Mouse (Mus musculus) brain, embryonic 18.5 days (tissue): ENCODE results near the gene Fbxo6.
"Not testable (repeated sequence)": the region's sequence is repeated elsewhere in the genome, so short reads cannot be mapped to it uniquely, and the experiment has no call there.

Experiments
- DNase-seq: peaks from one replicate; pipeline ENCODE4 v3.0.0-alpha.2; 2012; ENCODE audit warnings: low read depth, low spot score

The Fbxo6 gene

DNA sequence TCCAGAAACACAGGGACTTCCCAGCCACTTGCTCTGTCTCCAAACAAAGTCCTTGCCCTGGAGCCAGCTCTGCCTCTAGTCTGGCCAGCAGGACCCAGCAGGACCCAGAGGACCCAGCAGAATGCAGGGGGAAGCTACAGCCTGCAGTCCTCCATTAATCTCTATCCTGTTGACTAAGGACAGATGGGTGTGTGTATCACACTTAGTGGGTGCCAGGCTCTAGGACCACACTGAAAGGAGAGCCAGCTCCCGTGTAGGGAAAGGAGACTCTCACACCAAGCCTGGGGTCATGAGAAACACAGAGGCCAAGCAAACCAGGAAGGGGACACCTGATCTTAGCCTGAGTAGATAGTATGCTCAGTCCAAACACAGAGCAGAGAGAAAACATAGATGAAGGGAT is 23.7 kb downstream of the Fbxo6 start:
- no peak for DNase-seq

DNA sequence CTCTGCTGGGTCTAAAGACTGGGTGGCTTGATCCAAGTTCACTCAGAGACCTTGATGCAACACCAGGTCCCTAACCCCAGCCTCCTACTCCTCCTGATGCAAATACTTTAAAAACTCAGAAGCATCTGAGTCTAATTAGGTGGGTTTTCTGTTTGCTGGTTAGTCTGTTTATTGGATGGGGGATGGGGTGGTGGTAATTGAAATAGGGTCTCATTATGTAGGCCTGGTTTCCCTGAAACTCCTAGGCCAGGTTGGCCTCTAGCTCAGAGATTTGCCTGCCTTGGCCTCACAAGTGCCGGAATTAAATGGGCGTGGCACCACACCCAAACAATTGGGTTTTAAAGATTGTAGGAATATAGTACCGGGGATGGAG is 29.3 kb downstream of the Fbxo6 start:
- no peak for DNase-seq

DNA sequence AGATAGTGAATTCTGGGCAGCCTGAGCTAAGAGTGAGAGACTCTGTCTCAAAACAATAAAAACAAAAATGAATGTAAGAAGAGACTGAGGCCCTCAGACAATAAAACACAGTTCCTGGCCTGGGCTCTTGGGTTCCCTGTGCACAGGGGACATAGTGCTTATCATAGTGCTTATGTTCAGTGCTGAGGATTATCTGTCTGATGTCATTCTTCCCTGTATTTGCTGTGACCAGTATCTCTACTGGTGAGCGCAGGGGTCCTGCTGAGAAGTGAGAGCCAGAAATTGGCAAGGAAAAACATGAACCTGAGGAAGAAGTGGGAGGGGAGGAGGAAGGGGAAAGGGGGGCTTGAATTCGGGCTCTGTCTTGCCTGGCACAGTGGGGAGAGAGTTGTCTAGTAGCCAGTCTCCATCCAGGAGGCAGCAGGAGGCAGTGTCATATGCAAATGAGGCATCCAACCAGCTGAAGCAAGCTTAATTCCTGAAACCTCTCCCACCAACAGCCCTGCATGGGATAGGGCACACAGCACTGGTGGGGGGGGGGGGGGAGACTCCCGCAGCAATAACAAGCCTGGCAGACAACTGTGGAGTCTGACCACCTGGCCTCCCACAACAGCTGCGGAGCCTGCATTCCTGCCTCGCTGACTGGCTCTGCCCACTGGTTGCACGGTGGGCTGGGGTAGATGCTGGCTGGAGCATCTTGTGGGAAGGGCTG is 29.8 kb downstream of the Fbxo6 start:
- no peak for DNase-seq

DNA sequence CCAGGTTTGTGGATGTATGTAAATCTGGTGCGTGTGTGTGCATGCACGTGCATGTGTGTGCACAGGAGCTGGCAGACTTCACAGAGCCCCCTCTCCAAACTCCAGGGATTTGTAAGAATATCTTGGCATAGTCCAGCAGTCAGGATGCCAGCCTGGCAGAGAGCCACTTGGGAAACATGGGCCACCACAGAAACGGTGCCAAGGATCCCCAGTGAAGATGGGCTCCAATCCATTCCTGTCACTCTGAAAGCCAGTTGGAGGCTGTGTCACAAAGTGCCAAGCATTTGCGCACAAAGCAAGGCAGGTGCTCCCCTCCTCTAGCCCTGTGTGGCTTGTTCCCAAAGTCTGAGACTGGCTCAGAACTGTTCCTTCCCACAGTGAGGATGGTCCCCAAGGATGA is 30.6 kb downstream of the Fbxo6 start:
- DNase-seq = peak; percentile 84

DNA sequence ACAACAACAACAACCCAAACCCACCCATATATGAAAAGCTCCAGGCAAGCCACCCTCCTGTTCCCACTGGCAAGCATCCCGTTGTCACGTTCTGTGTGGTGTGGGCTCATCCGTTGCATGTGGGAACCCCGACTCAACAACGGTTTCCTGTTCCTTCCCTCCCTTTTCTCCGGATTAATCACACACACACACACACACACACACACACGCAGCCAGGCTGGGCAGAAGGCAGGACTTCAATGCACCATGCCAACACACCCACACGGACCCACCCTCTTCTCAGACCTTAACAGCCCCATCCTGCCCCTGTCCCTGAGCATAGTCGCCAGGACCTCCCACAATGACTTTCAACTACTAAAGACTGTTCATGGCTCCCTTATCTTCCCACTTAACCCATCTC is 31.4 kb downstream of the Fbxo6 start:
- no peak for DNase-seq

DNA sequence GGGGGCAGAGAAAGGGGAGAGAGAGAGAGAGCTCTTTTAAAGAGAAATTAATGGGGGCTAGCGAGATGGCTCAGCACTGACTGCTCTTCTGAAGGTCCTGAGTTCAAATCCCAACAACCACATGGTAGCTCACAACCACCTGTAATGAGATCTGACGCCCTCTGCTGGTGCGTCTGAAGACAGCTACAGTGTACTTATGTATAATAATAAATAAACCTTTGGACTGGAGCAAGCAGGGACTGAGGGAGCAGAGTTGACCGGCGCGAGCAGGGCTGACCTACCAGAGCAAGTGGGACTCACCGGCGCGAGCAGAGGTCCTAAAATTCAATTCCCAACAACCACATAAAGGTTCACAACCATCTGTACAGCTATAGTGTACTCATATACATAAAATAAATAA is 32.4 kb downstream of the Fbxo6 start:
- not testable (repeated sequence) for DNase-seq

DNA sequence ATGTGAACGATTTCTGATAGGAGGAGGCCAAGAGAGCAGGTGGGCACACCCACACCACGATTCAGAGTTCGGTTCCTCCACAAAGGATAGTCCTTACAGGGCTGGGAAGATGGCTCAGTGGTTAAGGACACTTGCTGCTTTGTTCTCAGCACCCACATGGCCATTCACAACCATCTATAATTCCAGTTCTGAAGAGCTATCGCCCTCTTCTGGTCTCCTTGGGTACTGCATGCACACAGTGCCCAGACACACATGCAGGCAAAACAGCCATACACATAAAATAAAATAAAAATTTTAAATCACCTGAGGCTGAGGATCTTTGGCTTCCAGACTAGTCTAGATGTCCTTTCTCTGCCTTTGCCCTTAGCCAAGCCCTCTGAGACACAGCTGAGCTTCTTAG is 34.5 kb downstream of the Fbxo6 start:
- DNase-seq = no peak

DNA sequence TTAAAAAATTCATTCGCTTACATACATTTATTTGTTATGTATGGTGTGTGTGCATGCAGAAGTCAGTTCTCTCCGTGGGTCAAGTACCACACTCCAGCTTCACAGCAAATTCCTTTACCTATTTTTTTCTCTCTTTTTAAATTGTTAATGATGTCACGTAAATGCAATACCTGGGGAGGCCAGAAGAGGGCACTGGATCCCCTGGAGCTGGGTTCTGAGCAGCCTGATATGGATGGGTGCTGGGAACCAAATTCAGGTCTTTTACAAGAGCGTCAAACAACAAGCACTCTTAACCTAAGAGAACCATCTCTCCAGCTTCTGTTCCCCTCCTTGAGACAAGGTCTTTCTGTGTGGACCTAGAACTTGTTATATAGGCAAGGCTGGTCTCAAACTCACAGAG is 35.3 kb downstream of the Fbxo6 start:
- DNase-seq = no peak

DNA sequence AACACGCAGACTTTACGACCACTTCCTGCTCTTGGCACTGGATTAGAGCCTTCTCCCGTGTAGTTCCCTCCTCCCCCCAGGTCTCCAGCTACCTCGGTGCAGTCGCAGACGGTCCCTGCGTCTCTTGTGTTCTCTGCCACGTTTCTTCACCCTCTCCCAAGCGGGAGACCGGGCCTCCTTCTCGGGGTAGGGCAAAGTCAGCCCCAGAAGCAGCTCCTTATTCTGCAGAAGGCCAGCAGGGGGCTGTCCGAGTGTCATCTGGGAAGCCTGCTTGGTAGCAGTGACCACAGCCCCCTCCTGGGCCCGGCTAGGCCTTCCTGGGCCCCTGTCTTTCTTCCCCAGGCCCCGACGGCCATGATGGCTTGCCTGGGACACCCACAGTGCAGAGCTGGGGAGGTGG is 36.5 kb downstream of the Fbxo6 start:
- no peak for DNase-seq

DNA sequence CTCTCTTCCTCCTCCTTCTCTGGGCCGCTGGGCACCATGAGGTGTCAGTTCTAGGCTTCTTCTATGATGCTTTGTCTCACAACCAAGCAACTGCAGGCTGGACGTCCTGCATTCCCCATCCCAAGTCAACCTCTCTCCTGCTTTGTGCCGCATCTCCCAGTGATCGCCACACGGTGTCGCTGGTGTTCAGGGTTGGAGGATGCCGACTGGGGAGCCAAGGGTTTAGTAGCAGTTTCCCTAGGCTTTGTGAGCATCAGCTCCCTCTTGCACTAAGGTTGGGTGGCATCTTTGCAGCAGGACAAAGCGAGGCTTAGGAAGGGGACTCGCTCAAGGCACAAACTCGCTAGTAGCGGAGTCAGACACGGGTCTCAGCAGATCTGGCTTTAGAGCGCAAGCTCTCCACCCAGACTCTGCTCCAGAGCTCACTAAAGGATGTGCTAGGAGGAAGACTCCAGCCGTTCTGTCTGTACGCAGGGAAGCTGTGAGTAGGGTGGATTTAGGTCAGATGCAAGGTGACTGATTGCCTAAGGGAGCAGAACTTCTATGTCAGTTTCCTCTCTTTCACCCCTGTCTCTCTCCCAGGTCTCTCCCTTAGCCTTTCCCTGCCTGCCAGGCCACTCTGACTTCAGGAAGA is 37.1 kb downstream of the Fbxo6 start:
- DNase-seq = no peak

DNA sequence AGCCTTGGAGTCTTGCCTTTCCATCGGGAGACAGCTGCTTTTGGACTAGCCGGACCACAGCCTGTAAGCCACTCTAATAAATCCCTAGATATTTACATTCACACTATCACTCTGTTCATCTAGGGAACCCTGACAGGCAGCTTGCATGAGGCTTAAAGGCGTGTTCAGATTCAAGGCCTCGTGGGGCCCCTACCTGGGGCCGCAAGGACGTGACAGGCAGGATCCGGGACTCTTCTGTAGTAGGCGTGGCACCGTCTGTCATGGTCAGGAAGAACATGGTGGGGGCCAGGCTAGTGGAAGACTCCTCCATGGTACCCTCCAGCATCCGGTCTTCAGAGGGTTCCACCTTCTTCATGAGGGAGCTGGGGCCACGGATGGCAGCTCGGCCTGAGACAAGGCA is 39.4 kb downstream of the Fbxo6 start:
- no peak for DNase-seq

DNA sequence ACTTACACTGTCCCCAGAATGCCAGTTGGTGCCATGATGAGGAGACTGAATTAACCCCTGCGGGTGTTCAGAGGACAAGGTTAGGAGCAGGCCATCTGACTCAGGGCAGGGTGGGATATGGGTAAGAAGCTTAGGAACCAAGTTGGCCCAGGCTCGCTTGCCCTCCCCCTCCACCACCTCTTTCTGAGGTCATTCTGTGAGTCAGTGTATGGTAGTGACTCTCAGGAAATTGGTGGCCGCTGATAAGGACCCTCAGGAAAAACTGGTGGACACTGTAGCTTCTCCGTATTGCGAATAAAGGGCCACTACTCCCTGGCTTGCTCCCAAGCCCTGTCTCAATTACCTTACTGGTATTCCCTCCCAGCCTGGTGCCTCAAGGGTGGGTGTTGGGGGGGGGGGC is 42.7 kb downstream of the Fbxo6 start:
- no peak for DNase-seq

DNA sequence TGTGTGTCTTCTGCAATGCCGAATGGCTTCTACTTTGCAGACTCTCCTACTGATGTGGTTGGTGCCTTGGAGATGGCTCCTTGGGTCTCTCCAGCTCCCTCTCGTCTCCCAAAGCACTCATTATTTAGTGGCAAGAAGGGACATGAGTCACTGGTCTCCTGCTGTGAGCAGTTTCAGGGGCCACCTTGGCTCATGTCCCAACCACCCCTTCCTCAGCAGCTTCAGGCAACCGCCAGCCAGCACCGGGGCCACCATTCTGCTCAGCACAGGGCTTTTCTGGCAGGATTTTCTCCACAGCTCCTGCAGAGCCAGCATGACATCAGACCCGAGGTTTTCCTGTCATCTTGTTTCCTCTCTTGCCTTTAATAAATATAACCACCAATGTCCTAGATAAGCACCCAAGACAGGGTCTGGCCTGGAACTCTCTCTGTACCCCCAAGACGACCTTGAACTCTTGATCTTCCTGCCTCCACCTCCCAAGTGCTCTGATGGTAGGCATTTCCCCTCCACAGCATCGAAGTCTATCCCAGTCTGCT is 43.3 kb downstream of the Fbxo6 start:
- no peak for DNase-seq

DNA sequence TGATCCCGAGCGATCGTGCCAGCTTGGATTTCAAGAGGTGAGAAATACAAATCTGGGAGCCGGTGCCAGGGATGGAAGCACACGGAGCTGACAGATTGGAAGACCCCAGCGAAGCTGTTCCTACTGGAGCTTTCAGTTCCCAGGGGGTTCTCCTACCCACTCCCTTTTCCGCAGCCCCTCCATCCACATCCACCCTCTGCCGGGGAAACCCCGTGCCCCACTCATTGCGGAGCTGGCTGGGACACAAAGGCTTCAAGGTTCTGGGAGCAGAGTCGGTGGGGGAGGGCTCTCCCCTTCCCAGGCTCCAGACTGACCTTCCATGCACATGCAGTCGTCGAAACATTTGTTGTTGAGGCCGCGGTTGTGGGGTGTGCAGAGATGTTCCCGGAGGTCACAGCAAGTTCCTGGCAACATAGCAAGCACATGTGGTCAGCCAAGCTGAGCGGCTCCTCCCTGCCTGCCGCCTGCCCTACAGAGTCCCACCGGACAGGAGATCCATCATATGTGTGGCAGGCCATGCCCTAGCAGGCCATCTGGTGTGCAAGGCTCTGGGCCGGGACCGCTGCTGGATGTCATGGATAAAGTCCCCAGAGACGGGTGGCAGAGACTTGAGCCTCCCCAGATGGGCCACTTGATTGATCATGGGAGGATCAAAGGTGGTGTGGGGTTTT is 44.2 kb downstream of the Fbxo6 start:
- DNase-seq = no peak

DNA sequence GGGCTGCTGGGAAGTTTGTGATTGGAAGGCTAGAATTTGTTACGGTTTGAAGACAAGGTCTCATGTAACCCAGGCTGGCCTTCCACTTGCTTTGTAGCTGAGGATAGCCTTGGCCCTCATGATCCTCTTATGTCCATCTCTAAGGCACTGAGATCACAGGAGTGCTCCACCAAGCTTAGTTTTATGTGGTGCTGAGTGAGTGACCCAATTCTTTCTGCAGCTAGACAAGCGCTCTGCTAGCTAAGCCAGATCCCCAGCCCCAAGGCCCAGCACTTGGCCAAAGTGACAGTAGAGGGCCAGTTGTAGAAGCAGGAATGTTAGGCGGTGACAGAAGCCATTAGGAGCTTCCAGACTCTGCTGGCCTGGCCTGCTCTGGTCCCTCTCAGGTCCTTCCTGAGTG is 47.8 kb downstream of the Fbxo6 start:
- DNase-seq = no peak

DNA sequence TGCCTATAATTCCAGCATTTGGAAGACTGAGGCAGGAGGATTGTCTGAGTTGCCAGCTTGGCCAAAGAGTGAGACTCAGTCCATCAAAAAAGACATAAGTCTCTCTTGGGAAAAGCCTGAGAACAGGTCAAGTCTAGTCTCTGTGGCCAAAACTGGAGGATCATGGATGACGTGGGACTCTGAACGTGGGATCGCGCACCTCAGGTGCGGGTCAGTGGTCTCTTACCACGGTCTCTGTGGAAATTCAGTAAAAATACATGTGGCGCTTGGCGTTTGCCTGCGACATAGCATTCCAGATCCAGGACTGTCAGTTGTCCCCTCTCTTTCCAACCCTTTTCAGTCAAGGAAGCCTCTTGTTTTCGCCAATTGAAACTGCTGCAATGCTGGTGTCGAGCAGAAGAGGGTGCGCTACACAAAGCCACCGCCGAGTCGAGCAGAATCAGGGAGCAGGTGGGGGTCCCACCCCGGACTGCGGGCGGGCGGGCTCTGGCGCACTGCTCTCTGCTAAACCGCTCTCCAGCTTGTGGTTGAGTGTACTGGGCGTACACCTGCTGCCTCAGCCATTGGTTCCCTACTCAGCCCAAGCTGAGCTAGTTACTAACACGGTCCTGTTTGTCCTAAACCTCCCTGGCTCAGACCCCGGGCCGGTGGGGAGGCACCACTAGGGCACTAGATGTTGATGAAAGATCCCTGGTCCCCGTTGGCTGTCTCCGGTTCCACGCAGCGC is 50.0 kb downstream of the Fbxo6 start:
- no peak for DNase-seq

DNA sequence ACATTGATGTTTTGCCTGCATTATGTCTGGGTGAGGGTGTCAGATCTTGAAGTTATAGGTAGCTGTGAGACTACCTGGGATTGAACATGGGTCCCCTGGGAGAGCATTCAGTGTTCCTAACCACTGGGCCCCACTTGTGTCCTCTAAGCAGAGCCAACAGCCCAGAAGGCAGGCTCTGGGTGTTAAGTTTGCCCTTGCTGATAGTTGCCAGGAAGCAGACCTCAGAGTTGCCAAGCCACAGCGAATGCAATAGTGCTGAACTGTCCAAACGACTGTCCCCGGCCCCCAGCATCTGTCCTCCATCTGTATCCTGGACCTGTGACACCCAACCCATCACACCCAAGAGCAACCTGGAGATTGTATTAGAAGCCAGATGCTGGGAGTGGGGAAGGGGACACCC is 53.3 kb downstream of the Fbxo6 start:
- DNase-seq = no peak

DNA sequence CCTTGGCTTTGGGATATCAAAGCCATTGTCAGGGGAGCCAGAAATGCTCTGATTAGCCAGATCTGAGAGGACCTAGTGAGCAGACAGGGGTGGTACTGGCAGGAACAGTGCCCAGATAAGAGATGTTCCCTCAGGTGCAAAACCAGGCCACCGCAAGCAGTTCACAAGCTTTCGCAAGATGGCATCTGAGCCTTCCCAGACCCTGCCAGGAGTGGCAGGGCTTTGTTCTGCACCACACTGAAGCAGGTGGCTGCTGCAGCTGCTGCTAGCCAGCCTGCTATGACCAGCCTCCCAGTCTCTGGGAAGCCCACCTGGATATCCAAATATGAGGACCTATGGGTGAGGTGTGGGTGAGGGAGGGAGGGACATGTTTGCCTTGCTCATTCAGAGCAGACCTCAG is 54.0 kb downstream of the Fbxo6 start:
- DNase-seq = no peak
